ENCODE assay signal across 9 mouse cellular contexts in genomic region chr2:67567141-67567680, GRCm38 (mm10). TPM values are rescaled to one million over a fixed set of nuclear protein-coding genes. Genes with fewer than 3 reads are reported as not detected.
DNase-seq lines count a peak whose midpoint lies in the region; ATAC-seq and TF ChIP-seq lines count a peak whose summit lies in the region.
"Had no signal": no experiment of that assay in that cellular context is flagged by ENCODE, and none has a peak within 500 bp of the region (broad histone marks: within the 10 kb centered on the region; RNA-seq: fewer than 3 reads in every experiment).

No protein-coding gene starts in this region.

- in situ Hi-C loops in ES-E14 (cut with MboI; ENCODE audit: low sequenced_read_pairs in 2 of 2, unreplicated experiment in 2 of 2): no loop called here

- 0 out of 4 replicates have a peak overlapping the region, but pooled peaks of 1 of the 2 experiments have one; percentile 86 for H3K4me3 ChIP-seq in ES-E14 (ENCODE audit: insufficient read depth in 1 of 2, low read depth in 1 of 2, low read length in 2 of 2, poor library complexity in 1 of 2, severe bottlenecking in 1 of 2)
- peak overlapping the region; percentile 83 for H3K4me3 ChIP-seq in forebrain, embryonic 13.5 days
- H3K4me3 ChIP-seq in limb, embryonic 13.5 days: peak overlapping the region; percentile 66

- no peak for ATAC-seq in forebrain, embryonic 13.5 days
- no peak for ATAC-seq in limb, embryonic 13.5 days (ENCODE audit: low FRiP score, low read depth)

- DNase-seq in cerebellum, postnatal 10 days: peak; percentile 35 to 43
- DNase-seq in cerebellum, adult 9-10 months: no peak
- DNase-seq in ES-E14 (ENCODE audit: low read depth, low spot score): peak; percentile 8
- DNase-seq in B cell, adult 2 months: no peak
- DNase-seq in frontal cortex, adult 2 months (ENCODE audit: extremely low spot score in 1 of 2, low spot score in 1 of 2): no peak
- DNase-seq in right cerebral cortex, adult 18-20 months: no peak

- no peak overlapping the region for H3K9ac ChIP-seq in ES-E14 (ENCODE audit: insufficient read depth, low read depth, low read length, poor library complexity, severe bottlenecking)
- H3K9ac ChIP-seq in forebrain, embryonic 13.5 days: peak overlapping the region; percentile 89
- H3K9ac ChIP-seq in limb, embryonic 13.5 days: peak overlapping the region; percentile 79; the same call in 1 of the 2 replicates

- 13% methylated on average over 8 of the region's 8 CpGs for WGBS in forebrain, embryonic 13.5 days
- 15% methylated on average over 8 of the region's 8 CpGs for WGBS in limb, embryonic 13.5 days

- no peak overlapping the region for H3K27ac ChIP-seq in ES-E14 (ENCODE audit: insufficient read depth, low read depth, low read length, poor library complexity, severe bottlenecking)
- no peak overlapping the region for H3K27ac ChIP-seq in forebrain, embryonic 13.5 days
- no peak overlapping the region for H3K27ac ChIP-seq in limb, embryonic 13.5 days
- H3K27ac ChIP-seq: macrophage had no signal

- no peaks in the 10 kb centered on the region for H3K9me3 ChIP-seq in ES-E14 (ENCODE audit: control insufficient read depth, insufficient read depth, low read depth, low read length)
- H3K9me3 ChIP-seq in forebrain, embryonic 13.5 days (replicated peaks): no peaks in the 10 kb centered on the region
- no peaks in the 10 kb centered on the region for H3K9me3 ChIP-seq in limb, embryonic 13.5 days

- no peaks in the 10 kb centered on the region for H3K36me3 ChIP-seq in ES-E14 (ENCODE audit: control insufficient read depth, insufficient read depth, low read length, poor library complexity, severe bottlenecking)
- no peaks in the 10 kb centered on the region for H3K36me3 ChIP-seq in forebrain, embryonic 13.5 days (ENCODE audit: poor library complexity, severe bottlenecking)
- no peaks in the 10 kb centered on the region for H3K36me3 ChIP-seq in limb, embryonic 13.5 days

- H3K4me1 ChIP-seq in ES-E14 (ENCODE audit: control insufficient read depth in 2 of 2, insufficient read depth in 2 of 2, low read length in 2 of 2, poor library complexity in 1 of 2): peaks cover 0 to 3% of the 10 kb centered on the region in 2 experiments; a peak in 1 of 4 replicates
- H3K4me1 ChIP-seq in forebrain, embryonic 13.5 days: peaks cover 15% of the 10 kb centered on the region
- peaks cover 16% of the 10 kb centered on the region for H3K4me1 ChIP-seq in limb, embryonic 13.5 days

- peak overlapping the region; percentile 75 for H3K4me2 ChIP-seq in forebrain, embryonic 13.5 days
- peak overlapping the region; percentile 85 for H3K4me2 ChIP-seq in limb, embryonic 13.5 days (replicated peaks)

- no peaks in the 10 kb centered on the region for H3K27me3 ChIP-seq in forebrain, embryonic 13.5 days
- peaks cover 6% of the 10 kb centered on the region; the same call in 1 of the 2 replicates for H3K27me3 ChIP-seq in limb, embryonic 13.5 days

TF ChIP-seq in ES-E14, 5 proteins besides CTCF, POLR2A, EP300 and RAD21:
- TF ChIP-seq HCFC1 (IDR thresholded peaks at IDR 0.05; ENCODE audit: borderline replicate concordance, insufficient read depth, low read length): no peak

RNA-seq across cellular contexts. Expression of gene B3galt1, which starts 1.5 kb away (rescaled TPM):
- total RNA-seq in ES-E14 (2012; rRNA removed): 1.5 and 3.0 TPM in 2 replicates
- polyA plus RNA-seq in forebrain, embryonic 13.5 days (2015; fragmentation: Nextera tagmentation; extraction: Ambion mirVana): 31.5 and 34.1 TPM in 2 replicates
- polyA plus RNA-seq in limb, embryonic 13.5 days (2015; fragmentation: Nextera tagmentation; extraction: Ambion mirVana): 11.1 and 11.4 TPM in 2 replicates
- 25.4 and 26.4 TPM in 2 replicates for polyA plus RNA-seq in frontal cortex, adult 2 months (2012; rRNA removed)
- polyA plus RNA-seq: macrophage had no signal

Comparison
In these comparisons a context has a peak if more than half of its experiments do, and no peak if none do; other contexts are left out.
1. DNase-seq: peak in cerebellum, postnatal 10 days (2 of 2) and ES-E14 (single experiment); none in cerebellum, adult 9-10 months (single experiment), B cell, adult 2 months (0 of 2), frontal cortex, adult 2 months (0 of 2) and right cerebral cortex, adult 18-20 months (single experiment).